Comparison of ENCODE assay signal across 9 mouse cellular contexts in genomic region chr6:31637371-31638052, GRCm38 (mm10).
DNase-seq lines count a peak whose midpoint lies in the region; ATAC-seq lines count a peak whose summit lies in the region.
"Had no signal": no experiment of that assay in that cellular context is flagged by ENCODE, and none has a peak within 500 bp of the region (broad histone marks: within the 10 kb centered on the region; RNA-seq: fewer than 3 reads in every experiment).

No protein-coding gene starts in this region.

- ATAC-seq in heart, embryonic 12.5 days (ENCODE audit: insufficient number of reproducible peaks, low FRiP score) = 0 out of 2 replicates have a peak, but pooled peaks have one; percentile 5
- ATAC-seq in limb, embryonic 11.5 days (ENCODE audit: insufficient number of reproducible peaks, low FRiP score, low TSS enrichment, low read depth) = no peak

- H3K4me3 ChIP-seq in heart, embryonic 12.5 days = no peak overlapping the region
- no peak overlapping the region for H3K4me3 ChIP-seq in limb, embryonic 11.5 days (ENCODE audit: low read depth, low read length)

- no peaks in the 10 kb centered on the region for H3K9me3 ChIP-seq in heart, embryonic 12.5 days (replicated peaks)
- no peaks in the 10 kb centered on the region for H3K9me3 ChIP-seq in limb, embryonic 11.5 days (ENCODE audit: control insufficient read depth, low read length)

- H3K9ac ChIP-seq in heart, embryonic 12.5 days = no peak overlapping the region
- H3K9ac ChIP-seq in limb, embryonic 11.5 days (ENCODE audit: low read length) = no peak overlapping the region

- no peaks in the 10 kb centered on the region for H3K36me3 ChIP-seq in heart, embryonic 12.5 days
- no peaks in the 10 kb centered on the region for H3K36me3 ChIP-seq in limb, embryonic 11.5 days (ENCODE audit: control insufficient read depth, insufficient read depth, low read length)

- no peaks in the 10 kb centered on the region for H3K27me3 ChIP-seq in heart, embryonic 12.5 days (replicated peaks)
- H3K27me3 ChIP-seq in limb, embryonic 11.5 days (ENCODE audit: control insufficient read depth, insufficient read depth, low read length) = no peaks in the 10 kb centered on the region

- WGBS in heart, embryonic 12.5 days = 16% methylated on average over 16 of the region's 16 CpGs
- WGBS in limb, embryonic 11.5 days = 9% methylated on average over 16 of the region's 16 CpGs

- intact Hi-C loops in heart, postnatal 36 days (cut with DNase I) = loop anchor here (5.0 kb wide), 1 partner anchor 75 kb away; the partner anchor contains the start of gene Podxl

- peaks cover 35% of the 10 kb centered on the region for H3K4me1 ChIP-seq in heart, embryonic 12.5 days (replicated peaks)
- peaks cover 4% of the 10 kb centered on the region for H3K4me1 ChIP-seq in limb, embryonic 11.5 days (ENCODE audit: control insufficient read depth, insufficient read depth, low read length)

- DNase-seq in heart, postnatal 36 days = no peak
- DNase-seq in right cerebral cortex, postnatal 14 days = peak; percentile 8
- no peak for DNase-seq in right cerebral cortex, postnatal 36 days (ENCODE audit: low spot score in 2 of 2)
- DNase-seq in limb, embryonic 11.5 days (ENCODE audit: low spot score) = peak; percentile 40
- no peak for DNase-seq in cerebellum, postnatal 25 days
- no peak for DNase-seq in urinary bladder, adult 2 months (ENCODE audit: low spot score)
- DNase-seq in gastrocnemius, postnatal 4 days (ENCODE audit: low spot score in 2 of 2) = no peak
- DNase-seq: thymus, adult 2 months had no signal

- H3K4me2 ChIP-seq in heart, embryonic 12.5 days = peak overlapping the region; percentile 9
- no peak overlapping the region for H3K4me2 ChIP-seq in limb, embryonic 11.5 days (ENCODE audit: low read depth, severe bottlenecking)

- H3K27ac ChIP-seq in heart, embryonic 12.5 days (ENCODE audit: poor library complexity, severe bottlenecking) = 0 out of 2 replicates have a peak overlapping the region, but pooled peaks have one; percentile 17
- no peak overlapping the region for H3K27ac ChIP-seq in limb, embryonic 11.5 days (replicated peaks; ENCODE audit: low read depth, low read length)

Comparison
In these comparisons a context has a peak if more than half of its experiments do, and no peak if none do; other contexts are left out.
1. DNase-seq: peak in right cerebral cortex, postnatal 14 days (single experiment) and limb, embryonic 11.5 days (single experiment); none in heart, postnatal 36 days (0 of 2), right cerebral cortex, postnatal 36 days (0 of 2), cerebellum, postnatal 25 days (0 of 2), urinary bladder, adult 2 months (single experiment) and gastrocnemius, postnatal 4 days (0 of 2).